Mouse (Mus musculus) stomach, adult 2 months (tissue): ENCODE data around the gene Cnnm4. TPM values are rescaled to one million over a fixed set of nuclear protein-coding genes. Genes with fewer than 3 reads are reported as not detected.

ENCODE experiments used
- polyA plus RNA-seq: library from polyadenylated mRNA; depleted of rRNA; stranded (reverse); fragments of >200 nt; gene quantifications from 2 replicates; pipeline ENCODE4 v1.2.3, GENCODE M21; 2012; rRNA removed

Cnnm4 gene
- 16.8 and 16.9 TPM in 2 replicates for polyA plus RNA-seq

DNA sequence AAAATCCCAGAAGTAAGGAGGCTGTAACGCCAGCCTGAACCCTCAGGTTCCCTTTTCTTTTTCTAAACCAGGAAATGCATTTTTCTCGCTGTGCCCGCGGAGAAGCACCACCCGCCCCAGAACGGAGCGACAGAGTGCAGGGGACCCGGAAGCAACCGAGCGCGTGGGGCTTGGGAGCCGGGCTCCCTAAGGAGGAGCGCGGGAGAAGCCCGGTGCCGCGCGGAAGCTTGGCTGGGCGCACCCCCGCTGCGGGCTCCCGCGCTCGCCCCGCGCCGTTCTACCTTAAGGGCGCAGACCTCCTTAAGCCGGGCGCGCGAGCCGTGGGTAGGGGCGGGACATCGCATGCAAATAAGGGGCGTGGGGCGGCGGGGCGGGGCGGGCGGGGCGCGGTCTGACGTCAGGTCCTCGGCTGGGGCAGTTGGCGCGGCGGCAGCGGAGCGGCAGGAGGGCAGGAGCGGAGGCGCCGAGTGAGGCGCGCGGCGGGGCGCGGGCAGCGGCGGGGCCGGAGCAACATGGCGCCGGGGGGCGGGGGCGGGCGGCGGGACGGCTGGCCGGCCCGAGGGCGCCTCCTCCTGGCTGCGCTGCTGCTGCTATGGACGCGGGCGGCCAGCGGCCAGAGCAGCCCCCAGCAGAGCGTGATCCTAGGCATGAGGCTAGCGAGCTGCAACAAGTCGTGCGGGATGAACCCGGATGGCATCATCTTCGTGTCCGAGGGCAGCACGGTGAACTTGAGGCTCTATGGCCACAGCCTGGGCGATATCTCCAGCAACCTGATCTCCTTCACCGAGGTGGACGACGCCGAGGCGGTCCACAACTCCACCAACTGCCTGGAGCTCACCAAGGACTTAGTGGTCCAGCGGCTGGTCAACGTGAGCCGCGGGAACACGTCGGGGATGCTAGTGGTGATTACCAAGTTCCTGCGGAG is at the start of gene Cnnm4:
Gene Cnnm4, plus strand, starts transcription at position 440 of the 925 bp plus-strand sequence.

DNA sequence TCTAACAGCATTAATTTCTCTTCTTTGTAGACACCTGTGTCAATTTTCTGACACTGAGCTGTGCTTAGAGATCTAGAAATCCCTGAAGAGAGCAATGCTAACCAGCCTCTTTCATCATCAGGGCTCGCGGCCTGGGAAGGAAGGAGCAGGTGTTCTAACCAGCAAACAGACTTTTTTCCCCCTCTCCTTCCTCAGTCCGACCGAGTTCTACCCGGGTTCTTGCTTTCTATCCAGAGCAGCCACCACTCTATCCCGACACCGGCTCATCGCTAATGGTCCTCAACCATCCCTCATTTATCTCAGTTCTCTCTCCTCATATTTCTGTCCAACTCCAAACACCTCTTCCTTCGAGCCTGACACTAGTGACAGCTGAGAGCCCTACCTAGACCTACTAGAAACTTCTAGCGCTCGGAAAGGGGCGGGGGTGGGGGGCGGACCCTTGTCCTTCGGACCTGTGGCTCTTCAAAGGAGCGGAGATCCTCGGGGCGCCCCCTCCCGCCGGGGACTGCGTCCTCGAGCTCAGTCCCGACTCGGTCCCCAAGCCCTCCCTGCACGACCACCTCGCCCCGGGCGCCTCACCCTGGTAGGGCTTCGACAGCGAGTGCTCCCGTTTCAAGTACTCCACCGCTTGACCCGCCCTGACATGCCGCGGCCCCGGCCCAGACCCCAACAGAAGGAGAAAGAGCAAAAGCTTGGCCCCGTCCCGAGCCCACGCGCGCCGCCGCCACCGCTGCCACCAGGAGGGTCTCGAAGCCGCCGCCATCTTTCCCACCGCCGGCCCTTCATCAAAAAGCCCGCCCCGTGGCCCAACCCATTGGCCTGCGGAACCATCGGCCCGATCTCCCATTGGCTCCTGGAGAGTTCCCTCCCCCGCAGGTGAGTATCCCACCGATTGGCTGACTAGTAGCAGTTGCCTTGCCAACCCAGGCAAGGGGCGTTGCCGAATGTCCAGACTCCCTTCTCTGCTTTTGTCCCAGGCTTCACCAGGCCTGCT is 26.7 kb upstream of the Cnnm4 start, which contains the start of gene Lman2l:
Gene Lman2l, minus strand, starts transcription at position 801 of the 994 bp plus-strand sequence.

DNA sequence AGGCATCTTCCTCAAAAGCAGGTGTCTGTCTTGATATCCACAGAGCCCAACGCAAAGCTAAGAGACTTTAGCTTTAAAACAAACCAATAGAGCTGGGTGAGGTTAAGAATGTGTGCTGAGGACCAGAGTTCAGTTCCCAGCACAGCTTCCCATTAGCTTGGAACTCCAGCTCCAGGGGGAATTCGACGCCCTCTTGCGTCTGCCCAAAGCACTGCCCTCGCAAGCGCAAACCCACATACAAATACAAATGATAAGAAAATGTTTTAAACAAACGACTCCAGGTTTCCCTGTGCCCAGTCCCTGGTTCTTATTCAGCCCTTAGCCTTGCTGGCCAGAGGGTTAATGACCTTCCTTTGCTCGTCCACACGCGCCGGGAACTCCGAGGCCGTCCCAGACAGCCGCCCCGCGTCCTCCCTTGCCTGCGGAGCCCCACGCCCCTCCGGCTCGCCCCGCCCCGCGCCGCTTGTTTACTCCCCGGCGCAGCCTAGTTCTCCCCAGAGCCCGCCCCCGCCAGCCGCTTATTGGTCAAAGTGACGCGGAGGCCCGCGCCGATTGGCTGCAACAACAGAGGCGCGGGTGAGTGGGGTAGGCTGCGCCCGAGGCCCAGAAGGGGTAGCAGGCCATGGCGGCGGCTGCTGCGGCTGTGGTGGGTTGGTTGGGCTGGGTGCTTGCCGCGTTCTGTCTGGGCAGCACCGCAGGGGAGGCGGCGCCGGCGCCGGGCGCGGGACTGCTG is 40.0 kb downstream of the Cnnm4 start, which contains the start of gene Cnnm3:
Gene Cnnm3, plus strand, starts transcription at position 579 of the 733 bp plus-strand sequence.

DNA sequence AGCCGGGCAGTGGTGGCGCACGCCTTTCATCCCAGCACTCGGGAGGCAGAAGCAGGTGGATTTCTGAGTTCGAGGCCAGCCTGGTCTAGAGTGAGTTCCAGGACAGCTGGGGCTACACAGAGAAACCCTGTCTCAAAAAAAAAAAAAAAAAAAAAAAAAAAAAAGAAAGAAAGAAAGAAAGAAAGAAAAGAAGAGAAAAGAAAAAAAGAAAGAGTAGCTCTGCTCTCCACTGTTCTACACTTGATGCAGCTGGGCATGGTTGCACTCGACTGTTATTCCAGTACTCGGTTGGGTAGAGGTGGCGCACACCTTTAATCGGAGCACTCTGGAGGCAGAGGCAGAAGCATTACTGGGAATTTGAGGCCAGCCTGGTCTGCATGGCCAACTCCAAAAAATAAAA is 65.4 kb downstream of the Cnnm4 start, which contains the start of gene Ankrd23:
Gene Ankrd23, minus strand, starts transcription at position 101 of the 400 bp plus-strand sequence.

DNA sequence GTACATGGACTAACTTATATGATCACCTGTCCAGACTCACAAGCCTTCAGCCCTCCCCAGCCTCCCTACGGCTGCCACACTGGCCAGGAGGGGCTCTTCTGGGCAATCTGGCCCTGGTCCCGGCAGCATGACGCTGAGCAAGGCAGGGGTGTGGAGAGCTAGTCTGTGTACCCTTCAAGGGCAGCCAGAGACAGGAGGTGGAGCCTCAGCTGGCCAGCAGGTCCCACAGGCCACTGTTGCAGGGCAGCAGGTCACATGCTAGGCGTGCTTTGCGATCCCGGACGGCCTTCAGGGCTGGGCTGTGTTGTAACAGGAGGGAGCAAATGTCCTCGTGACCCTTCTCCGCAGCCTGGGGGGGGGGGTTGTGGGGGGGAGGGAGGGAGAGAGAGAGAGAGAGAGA is 67.8 kb downstream of the Cnnm4 start, which contains the start of gene Gm42417:
Gene Gm42417, minus strand, starts transcription at position 244 of the 400 bp plus-strand sequence.

DNA sequence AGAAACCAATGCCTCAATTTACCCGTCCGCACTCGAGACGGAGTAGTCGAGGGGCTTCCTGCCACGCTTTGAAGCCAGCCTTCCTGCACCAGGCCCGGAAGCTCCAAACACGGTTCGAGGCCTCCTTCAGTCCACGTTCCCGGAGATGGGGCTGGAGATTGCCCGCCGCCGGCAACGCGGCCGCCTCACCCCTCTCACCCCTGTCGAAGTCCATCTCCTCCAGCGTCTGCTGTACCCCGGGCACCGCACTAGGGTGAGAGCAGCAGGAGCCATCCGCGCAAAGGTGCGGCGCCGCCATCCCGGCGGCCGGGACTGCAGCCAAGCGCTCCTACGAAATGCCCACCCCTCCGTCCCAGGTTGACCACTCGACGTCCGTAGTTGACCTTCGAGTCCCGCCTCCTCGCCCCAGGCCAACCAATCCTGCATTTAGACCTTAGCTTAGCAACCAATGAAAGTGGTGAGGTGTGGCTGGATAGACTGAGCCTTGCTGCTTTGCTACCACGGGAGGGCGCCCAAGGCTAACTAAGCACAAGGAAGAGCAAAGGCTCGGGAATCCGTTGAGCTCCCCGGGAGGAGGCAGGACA is 75.6 kb downstream of the Cnnm4 start, which contains the start of gene Ankrd39:
Gene Ankrd39, minus strand, starts transcription at position 558 of the 584 bp plus-strand sequence.

Other genes with a start within 250 kb of the Cnnm4 start
- gene Uggt1, start 226.9 kb upstream of the Cnnm4 start, polyA plus RNA-seq: 4.3 and 5.5 TPM in 2 replicates
- gene Neurl3, start 196.9 kb upstream of the Cnnm4 start, polyA plus RNA-seq: 11.1 and 15.1 TPM in 2 replicates
- 3.7 and 4.1 TPM in 2 replicates for gene Arid5a, start 163.9 kb upstream of the Cnnm4 start, polyA plus RNA-seq
- 12.1 and 14.6 TPM in 2 replicates for gene Kansl3, start 102.4 kb upstream of the Cnnm4 start, polyA plus RNA-seq
- 0.03 TPM in 1 of 2 replicates, not detected in the other for gene Fer1l5, start 99.3 kb upstream of the Cnnm4 start, polyA plus RNA-seq
- 2.5 and 3.7 TPM in 2 replicates for gene Lman2l, start 26.3 kb upstream of the Cnnm4 start, polyA plus RNA-seq
- gene Cnnm3, start 40.2 kb downstream of the Cnnm4 start, polyA plus RNA-seq: 13.4 and 15.0 TPM in 2 replicates
- 12.4 and 16.9 TPM in 2 replicates for gene Ankrd23, start 65.3 kb downstream of the Cnnm4 start, polyA plus RNA-seq
- not detected in 2 replicates for gene Gm42417, start 67.8 kb downstream of the Cnnm4 start, polyA plus RNA-seq
- 9.3 and 13.7 TPM in 2 replicates for gene Ankrd39, start 75.8 kb downstream of the Cnnm4 start, polyA plus RNA-seq
- 5.6 and 8.1 TPM in 2 replicates for gene Sema4c, start 86.7 kb downstream of the Cnnm4 start, polyA plus RNA-seq
- gene Fam178b, start 211.6 kb downstream of the Cnnm4 start, polyA plus RNA-seq: 1.00 and 1.7 TPM in 2 replicates
- gene Cox5b, start 219.8 kb downstream of the Cnnm4 start, polyA plus RNA-seq: 494 and 615 TPM in 2 replicates
- gene 4933424G06Rik, start 238.5 kb downstream of the Cnnm4 start, polyA plus RNA-seq: 0.06 TPM in 1 of 2 replicates, not detected in the other
- 67.2 and 68.8 TPM in 2 replicates for gene Actr1b, start 242.8 kb downstream of the Cnnm4 start, polyA plus RNA-seq